Mouse (Mus musculus): ENCODE results near the gene Dst.

- TF ChIP-seq CTCF (IDR thresholded peaks at IDR 0.05; ENCODE audit: insufficient read depth, low read depth, low read length) (no peak), POLR2A (IDR thresholded peaks at IDR 0.05; ENCODE audit: insufficient read depth, low read depth, low read length) (no peak)
Measured at GRCm38 (mm10) chr1:33995386-33995785, 87.4 kb downstream of the Dst start.
